Mouse (Mus musculus): Measurements from ENCODE around the gene Adamts14.

DNA sequence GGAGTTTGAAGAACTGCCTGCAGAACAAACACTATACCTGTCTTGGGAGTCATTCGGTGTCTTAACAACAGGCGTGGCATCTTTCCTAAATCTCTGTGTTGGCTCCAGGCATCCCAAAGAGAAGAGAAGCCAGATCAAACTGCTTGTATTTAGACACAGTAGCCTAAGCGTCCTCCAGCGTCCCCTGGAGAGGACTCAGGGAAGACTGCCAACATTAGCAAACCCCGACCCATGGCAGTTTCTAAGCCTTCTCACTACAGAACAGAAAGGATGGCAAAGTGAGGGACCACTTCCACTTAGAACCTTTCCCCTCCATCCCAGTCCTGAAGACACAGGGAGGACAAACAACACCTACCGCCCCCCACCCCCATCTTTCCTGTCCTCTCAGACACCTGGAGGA is 93.3 kb downstream of the Adamts14 start:
- TF ChIP-seq POLR2A (IDR thresholded peaks at IDR 0.05; ENCODE audit: control insufficient read depth, extremely low read depth, insufficient read depth, low read length, poor library complexity) (no peak), CTCF (IDR thresholded peaks at IDR 0.05; ENCODE audit: borderline replicate concordance, control insufficient read depth, extremely low read depth, insufficient read depth, low read length, poor library complexity) (no peak)

All from thymus, adult 2 months (tissue).